Mouse (Mus musculus) brain, embryonic 14.5 days (tissue): ENCODE measurements around the gene Prr15. TPM values are rescaled to one million over a fixed set of nuclear protein-coding genes. Genes with fewer than 3 reads are reported as not detected.

Experiments used
- DNase-seq: peaks from one replicate; pipeline ENCODE4 v3.0.0-alpha.2; 2011; ENCODE audit warnings: low read depth
- CTCF ChIP-seq: fragments of 200-500 bp; IDR thresholded peaks from 2 replicates; pipeline ENCODE4 v1.5.1; 2012; ENCODE audit warnings: inconsistent platforms, mild to moderate bottlenecking, moderate library complexity, borderline replicate concordance; ENCODE audit not compliant: insufficient read depth, insufficient read length; ENCODE audit errors: extremely low read depth
- POLR2A ChIP-seq: fragments of 200-500 bp; IDR thresholded peaks from 2 replicates; pipeline ENCODE4 v1.6.1; 2012; ENCODE audit warnings: mild to moderate bottlenecking, inconsistent platforms, borderline replicate concordance; ENCODE audit not compliant: poor library complexity, insufficient read depth, insufficient read length, severe bottlenecking; ENCODE audit errors: extremely low read depth
- polyA plus RNA-seq: library from polyadenylated mRNA; depleted of rRNA; stranded (reverse); fragments of >200 nt; gene quantifications from 2 replicates; pipeline ENCODE4 v1.2.3, GENCODE M21; 2012; rRNA removed

Gene Prr15
- polyA plus RNA-seq: 1.6 and 1.8 TPM in 2 replicates

DNA sequence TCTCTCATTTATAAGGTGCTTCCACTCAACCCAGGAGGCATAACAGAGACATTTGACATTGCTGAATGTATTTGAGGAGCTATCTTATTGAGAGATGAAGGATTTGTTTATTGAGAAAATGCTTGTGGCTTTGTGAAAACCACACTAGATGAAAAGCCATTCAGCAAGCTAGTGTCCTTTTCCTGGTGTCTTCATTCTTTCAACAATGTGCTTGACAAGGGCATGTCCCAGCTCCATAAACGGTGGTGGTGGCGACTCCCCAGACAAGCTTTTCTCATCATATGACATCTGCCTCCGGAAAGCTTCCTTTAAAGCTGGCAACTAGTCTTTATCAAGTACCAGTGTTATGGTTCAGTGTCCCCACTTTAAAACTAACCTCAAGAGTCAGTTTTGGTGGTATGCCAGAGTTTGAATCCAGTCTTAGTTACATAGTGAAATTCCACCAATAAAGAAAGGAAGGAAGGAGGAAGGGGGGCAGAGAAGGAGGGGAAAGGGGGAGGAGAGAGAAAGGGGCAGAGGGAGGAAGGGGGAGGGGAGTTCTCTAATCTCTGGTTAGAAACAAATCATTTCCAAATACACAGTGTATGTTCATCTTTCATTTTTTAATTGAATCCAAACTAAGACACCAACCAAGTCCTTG, at the start of gene Prr15:
Gene Prr15, plus strand, starts transcription at position 590 of the 640 bp plus-strand sequence.
- no peak for TF ChIP-seq CTCF
- no peak for TF ChIP-seq POLR2A
- no peak for DNase-seq

DNA sequence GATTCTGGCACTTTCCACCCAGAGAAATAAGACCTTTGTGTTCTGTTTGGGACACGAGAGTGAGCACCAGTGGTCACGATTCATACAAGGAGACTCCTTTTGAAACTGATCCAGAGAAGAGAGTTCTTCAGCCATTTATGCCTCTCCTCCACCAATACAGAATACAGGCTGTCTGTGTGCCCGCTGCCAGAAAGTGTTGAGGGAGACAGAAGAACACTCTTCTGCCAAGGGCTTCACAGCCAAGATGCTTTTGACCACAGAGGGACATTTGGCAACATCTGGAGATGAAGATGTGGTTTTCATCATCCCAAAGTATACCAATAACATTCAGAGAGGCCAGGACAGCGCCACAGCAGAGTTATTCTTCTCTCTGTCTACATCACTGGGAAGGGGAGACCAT, 48.4 kb upstream of the Prr15 start:
- no peak for DNase-seq

DNA sequence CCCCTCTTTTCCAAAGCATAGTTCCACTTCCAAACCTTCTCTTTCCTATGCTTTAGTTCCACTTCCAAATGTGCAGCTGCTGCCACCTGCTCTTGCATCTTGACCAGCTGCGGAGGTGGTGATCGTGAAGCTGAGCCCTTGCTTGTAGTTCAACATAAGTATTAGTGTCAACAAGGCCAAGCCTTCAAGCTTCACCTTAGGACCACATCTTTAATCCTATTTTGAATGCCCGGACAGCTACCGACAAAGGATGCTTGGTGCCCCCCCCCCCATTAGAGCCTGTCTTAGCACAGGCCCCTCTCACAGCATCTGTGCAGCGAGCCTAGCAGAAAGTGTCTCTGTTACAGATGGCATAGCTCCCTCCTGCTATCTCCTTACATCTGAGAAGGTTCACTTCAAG, 47.8 kb upstream of the Prr15 start:
- DNase-seq: peak; percentile 45
- TF ChIP-seq POLR2A (no peak), CTCF (no peak)

More for the DNA sequence above, 48.4 kb upstream of the Prr15 start:
- TF ChIP-seq POLR2A: no peak

DNA sequence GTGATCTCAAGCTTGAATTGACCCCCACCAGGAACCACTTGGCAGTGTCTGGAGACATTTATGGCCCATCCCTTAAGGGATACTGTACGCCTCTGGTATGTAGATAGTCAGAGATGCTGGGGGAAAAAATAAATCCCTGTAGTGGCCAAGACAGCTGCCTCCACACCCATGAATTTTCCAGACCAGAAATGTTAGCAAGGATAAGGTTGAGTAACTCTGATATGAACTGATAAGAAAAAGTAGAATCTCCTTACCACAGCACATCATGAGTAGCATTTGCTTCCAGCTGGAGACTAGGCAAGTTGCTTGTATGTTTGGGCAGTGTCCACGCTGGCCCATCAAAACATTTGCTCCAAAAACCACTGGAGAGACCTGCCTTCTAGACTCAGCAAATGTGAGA, 47.0 kb upstream of the Prr15 start:
- TF ChIP-seq CTCF (no peak), POLR2A (no peak)
- DNase-seq: no peak

DNA sequence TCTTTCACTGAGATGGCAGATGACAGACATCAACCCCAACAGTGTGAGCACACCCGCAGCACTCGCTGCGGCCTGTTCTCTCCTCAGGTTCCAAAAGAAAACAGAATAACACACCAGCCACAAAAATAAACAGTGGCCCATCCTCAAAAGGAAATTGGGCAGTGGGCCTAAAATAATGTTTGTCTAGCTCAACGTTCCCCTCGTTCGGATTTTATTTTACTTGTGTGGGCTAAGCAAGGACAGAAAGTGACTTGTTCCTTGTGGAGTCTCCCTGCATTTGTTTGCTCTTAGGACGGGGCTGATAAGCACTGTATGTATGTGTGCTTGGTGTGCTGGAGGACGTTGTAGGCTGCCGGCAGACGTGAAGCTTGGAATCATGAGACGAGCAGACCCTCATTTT, 46.2 kb upstream of the Prr15 start:
- DNase-seq: no peak

DNA sequence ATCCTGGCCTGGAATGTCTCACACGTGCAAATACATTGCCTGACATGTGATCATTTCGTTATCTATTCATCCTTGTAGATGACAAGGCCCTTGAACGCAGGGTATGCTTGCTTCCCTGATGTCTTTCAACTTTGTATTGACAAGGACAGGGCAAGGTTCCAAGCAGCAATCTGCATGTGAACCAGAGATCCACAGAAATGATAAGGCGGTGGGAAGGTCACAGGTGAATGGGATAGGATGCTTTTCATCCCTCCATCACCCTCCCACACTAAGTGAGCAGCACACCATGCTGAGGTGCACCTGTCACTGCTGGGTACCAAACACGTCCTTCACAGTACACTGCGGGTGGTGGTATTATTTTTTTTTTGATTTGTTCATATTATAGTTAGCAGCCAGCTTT, 45.4 kb upstream of the Prr15 start:
- no peak for DNase-seq
- TF ChIP-seq CTCF: no peak
- no peak for TF ChIP-seq POLR2A

More for the DNA sequence above, 46.2 kb upstream of the Prr15 start:
- TF ChIP-seq CTCF (no peak), POLR2A (no peak)

DNA sequence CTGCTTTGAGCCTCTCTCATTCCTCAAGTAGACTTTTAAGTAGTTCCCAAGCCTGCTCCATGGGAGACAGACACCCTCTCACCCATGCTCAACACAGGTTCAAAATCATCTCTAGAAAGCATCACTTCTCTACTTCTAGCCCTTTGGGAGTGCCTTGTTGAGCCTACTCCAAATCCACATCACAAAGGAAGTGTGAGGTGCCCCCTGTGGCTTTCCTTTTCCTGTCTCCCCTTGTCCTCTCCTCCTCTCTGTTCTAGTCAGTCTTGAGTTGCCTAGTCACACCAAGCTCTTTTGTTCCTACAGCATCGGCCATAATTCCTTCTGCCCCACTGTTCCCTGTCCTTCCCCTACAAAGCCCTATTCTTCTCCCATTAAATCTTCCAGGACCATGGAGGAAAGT, 42.3 kb upstream of the Prr15 start:
- DNase-seq: no peak
- no peak for TF ChIP-seq POLR2A
- TF ChIP-seq CTCF: no peak

DNA sequence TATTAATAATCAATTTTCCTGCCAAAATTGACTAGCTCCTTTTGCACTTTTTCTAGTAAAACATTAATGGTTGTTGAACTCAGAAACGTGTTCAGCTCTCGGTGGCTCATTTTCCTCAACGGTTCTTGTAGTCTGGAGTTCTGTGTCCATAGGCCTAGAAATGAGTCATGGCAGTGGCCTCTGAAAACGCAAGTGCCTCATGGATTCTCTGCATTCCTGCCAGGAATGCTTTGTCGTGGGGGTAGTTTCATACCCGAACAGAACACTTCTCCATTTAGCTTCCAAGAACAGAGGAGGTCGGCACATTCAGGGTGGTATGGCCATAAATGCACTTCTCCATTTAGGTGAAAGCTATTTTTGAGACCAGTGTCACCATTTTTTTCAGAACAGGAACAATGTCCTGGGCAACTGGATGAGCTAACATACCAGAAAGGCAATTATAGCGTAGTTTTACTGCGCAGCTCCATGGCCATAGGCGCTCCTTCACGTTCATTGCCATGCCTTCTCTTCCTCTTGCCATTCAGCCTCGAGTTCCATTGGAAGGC, 41.4 kb upstream of the Prr15 start:
- DNase-seq: no peak
- TF ChIP-seq POLR2A: no peak
- no peak for TF ChIP-seq CTCF

DNA sequence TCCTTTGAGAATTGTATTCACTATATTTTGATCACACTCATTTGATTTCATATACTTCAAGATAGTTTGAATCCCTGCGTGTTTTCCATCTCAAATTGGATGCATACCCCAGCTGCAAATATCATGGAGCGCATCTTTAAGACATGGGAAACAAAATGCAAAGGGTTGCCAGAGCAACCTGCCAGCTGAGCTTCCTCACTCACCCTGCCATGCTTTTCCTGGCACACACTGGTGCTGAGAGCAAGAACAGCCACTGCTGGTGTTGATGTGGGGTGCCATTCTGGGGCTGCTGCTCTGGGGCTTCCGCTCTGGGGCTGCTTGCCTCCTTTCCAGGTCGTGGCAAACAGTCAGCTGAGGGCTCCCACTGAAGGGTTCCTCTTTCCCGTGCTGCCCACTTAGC, 38.8 kb upstream of the Prr15 start:
- TF ChIP-seq POLR2A: no peak
- no peak for TF ChIP-seq CTCF
- DNase-seq: peak; percentile 37

DNA sequence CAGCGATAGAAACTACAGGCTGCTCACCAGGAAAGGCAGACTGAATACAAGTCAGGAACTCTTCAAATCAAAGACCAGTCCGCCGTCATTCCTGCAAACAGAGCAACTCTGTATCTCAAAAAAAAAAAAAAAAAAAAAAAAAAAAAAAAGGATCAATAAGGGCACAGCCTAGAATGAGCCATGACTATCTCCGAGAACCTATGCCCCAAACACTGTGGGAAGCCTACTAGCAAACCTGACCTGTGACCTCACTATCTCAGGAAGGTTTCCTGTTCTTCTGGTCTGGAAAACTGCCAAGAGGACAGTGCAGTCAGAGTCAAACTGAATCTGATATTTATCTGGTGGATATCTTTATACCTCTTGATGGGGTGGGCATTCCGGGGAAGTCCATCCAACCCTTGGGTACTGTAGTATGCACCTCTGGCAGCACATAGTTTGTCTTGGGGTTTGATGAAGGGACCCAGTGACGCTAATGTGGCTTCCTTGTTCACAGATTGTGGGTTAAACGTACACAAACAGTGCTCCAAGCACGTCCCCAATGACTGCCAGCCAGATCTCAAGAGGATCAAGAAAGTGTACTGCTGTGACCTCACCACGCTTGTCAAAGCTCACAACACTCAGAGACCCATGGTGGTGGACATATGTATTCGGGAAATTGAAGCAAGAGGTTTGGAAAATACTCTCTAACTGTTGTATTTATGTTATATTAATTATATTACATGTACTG, 35.7 kb upstream of the Prr15 start:
- no peak for DNase-seq
- TF ChIP-seq POLR2A (no peak), CTCF (no peak)

DNA sequence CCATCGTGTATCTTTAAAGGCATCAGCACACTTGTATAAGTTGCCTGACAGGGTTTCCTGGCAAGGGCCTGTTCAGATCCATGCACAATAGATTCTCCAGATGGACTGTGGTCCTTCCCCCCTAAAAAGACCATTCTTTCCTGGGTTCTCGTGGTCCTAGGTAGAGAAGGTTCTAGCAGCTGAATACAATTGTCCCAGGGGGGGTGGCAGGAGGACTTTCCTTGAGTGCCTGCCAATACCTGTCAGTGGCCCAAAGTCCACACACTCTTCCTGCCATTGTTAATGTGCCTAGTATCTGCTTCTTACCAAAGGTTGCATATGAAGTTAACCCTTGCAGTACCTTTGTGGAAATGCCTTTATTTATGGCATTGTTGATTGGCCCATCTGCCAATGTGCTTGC, 28.4 kb upstream of the Prr15 start:
- DNase-seq: no peak
- TF ChIP-seq POLR2A (no peak), CTCF (no peak)

DNA sequence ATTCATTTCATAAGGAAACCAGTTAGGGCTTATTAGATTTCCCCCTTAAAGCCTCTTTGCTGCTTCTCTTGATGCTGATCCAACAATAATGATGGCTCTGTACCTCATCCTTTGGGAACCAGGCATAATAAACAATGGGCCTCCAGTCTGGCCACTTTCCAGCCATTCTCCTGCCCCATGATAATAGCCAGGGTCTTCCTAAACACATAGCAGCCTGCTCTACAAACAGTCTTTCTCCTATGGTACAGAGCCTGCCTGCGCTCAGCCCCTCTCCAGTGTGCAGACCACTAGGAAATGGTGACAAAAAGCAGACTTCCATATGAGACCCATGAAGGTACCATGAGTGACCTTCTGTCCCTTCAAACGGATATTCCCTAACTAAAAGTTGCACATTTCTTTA, 26.2 kb upstream of the Prr15 start:
- peak; percentile 35 for DNase-seq
- TF ChIP-seq CTCF (no peak), POLR2A (no peak)

DNA sequence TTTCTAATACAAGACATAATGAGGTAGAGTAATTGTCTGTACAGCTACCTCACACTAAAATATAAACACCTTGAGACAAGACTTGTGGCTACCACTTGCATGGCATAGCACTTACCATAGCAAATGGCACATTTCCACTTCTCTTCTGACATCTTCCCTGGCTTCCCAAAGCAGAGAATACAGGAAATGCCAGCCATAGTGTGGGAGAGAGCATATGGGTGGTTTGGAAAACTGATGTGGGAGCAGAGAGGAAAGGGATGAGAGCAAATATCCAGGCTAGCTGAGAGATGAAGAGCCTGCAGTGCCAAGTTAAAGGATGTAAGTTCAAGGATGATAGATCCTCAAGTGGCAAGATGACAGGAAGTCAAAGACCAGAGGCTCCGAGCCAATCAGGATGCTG, 19.9 kb upstream of the Prr15 start:
- no peak for DNase-seq
- TF ChIP-seq POLR2A (no peak), CTCF (no peak)

DNA sequence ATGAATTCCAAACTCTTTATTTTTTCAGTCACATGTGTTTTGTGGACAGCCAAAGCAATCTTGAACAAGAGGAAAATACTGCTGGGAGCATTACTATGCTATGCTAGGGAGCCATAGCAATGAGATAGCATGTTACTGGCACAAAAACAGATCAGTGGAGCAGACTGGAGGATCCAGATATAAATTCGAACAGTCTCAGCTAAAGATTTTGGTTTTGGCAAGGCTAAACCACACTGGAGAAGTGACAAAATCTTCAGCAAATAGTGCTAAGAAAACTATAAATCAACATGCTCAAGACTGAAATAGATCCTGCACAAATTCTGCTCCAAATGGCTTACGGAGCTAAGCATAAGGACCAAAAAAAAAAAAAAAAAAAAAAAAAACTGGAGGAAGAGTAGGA, 12.6 kb upstream of the Prr15 start:
- no peak for TF ChIP-seq CTCF
- no peak for TF ChIP-seq POLR2A
- peak; percentile 25 for DNase-seq
